Mouse (Mus musculus): ENCODE measurements around the gene Magi1. TPM values are rescaled to one million over a fixed set of nuclear protein-coding genes. Genes with fewer than 3 reads are reported as not detected.

Magi1 gene
- polyA plus RNA-seq, 1 experiment, result 2.3 TPM

- no peaks in the 10 kb centered on the region for H3K4me1 ChIP-seq
- TF ChIP-seq GATA1 (IDR thresholded peaks at IDR 0.05; ENCODE audit: borderline replicate concordance, low read length) (no peak), FLI1 (IDR thresholded peaks at IDR 0.05; ENCODE audit: low read length) (no peak)
- 0 out of 2 replicates have a peak, but pooled peaks cover 4% of the 10 kb centered on the region for H3K9me3 ChIP-seq
- no peaks in the 10 kb centered on the region for H3K27me3 ChIP-seq (replicated peaks)
- H3K4me3 ChIP-seq (replicated peaks), result no peak overlapping the region
- H3K36me3 ChIP-seq (replicated peaks; ENCODE audit: low read length), result no peaks in the 10 kb centered on the region
Measured at GRCm38 (mm10) chr6:94171250-94171649, 112.5 kb downstream of the Magi1 start.

DNA sequence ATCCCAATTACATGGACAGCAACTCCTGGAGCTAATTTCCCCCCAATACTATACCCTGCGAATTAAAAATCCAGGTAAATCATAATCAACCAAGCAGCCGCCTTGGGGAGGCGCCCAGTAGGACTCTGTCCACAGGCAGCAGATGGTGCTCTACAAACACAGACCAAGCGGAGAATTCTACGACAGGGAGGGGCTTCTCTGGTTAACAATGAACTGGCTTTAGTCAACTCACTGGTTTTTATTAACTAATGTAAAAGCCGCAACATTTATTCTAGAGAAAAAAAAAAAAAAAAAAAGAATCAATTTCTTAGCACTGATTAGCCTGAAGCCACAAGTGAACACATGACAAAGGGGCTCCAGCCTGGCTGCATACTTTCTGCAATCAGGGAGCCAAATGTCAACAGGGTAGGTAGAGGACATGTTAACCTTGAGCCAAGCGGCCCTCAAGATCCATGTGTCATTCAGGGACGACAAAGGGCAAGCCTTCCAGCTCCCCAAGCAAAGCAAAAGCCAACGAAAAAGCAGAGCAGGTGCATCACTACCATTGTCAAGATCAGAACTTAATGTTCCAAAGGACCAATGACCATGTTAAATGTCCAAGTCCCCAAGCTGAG, 114.0 kb downstream of the Magi1 start:
- no peaks in the 10 kb centered on the region for H3K27me3 ChIP-seq (replicated peaks)
- peaks cover 12% of the 10 kb centered on the region; the same call in 1 of the 2 replicates for H3K9me3 ChIP-seq
- H3K36me3 ChIP-seq (replicated peaks; ENCODE audit: low read length), result no peaks in the 10 kb centered on the region
- no peaks in the 10 kb centered on the region for H3K4me1 ChIP-seq
- no peak for TF ChIP-seq FLI1 (IDR thresholded peaks at IDR 0.05; ENCODE audit: low read length)
- no peak for TF ChIP-seq GATA1 (IDR thresholded peaks at IDR 0.05; ENCODE audit: borderline replicate concordance, low read length)
- no peak overlapping the region for H3K4me3 ChIP-seq (replicated peaks)

GRCm38 (mm10) chr6:94165951-94166350, 117.8 kb downstream of the Magi1 start:
- peak overlapping the region; percentile 28 for H3K4me3 ChIP-seq (replicated peaks)
- peaks cover 15% of the 10 kb centered on the region; the same call in 1 of the 2 replicates for H3K9me3 ChIP-seq
- no peaks in the 10 kb centered on the region for H3K27me3 ChIP-seq (replicated peaks)
- H3K36me3 ChIP-seq (replicated peaks; ENCODE audit: low read length), result no peaks in the 10 kb centered on the region
- no peak for TF ChIP-seq GATA1 (IDR thresholded peaks at IDR 0.05; ENCODE audit: borderline replicate concordance, low read length)
- TF ChIP-seq FLI1 (IDR thresholded peaks at IDR 0.05; ENCODE audit: low read length), result no peak
- no peaks in the 10 kb centered on the region for H3K4me1 ChIP-seq

- Histone ChIP-seq H3K27me3 (replicated peaks) (no peaks in the 10 kb centered on the region), H3K9me3 (peaks cover 13% of the 10 kb centered on the region; the same call in 1 of the 2 replicates), H3K36me3 (replicated peaks; ENCODE audit: low read length) (no peaks in the 10 kb centered on the region), H3K4me1 (no peaks in the 10 kb centered on the region), H3K4me3 (replicated peaks) (no peak overlapping the region)
- TF ChIP-seq FLI1 (IDR thresholded peaks at IDR 0.05; ENCODE audit: low read length), result no peak
- TF ChIP-seq GATA1 (IDR thresholded peaks at IDR 0.05; ENCODE audit: borderline replicate concordance, low read length), result no peak
Measured at GRCm38 (mm10) chr6:94164753-94165536, 118.8 kb downstream of the Magi1 start.

DNA sequence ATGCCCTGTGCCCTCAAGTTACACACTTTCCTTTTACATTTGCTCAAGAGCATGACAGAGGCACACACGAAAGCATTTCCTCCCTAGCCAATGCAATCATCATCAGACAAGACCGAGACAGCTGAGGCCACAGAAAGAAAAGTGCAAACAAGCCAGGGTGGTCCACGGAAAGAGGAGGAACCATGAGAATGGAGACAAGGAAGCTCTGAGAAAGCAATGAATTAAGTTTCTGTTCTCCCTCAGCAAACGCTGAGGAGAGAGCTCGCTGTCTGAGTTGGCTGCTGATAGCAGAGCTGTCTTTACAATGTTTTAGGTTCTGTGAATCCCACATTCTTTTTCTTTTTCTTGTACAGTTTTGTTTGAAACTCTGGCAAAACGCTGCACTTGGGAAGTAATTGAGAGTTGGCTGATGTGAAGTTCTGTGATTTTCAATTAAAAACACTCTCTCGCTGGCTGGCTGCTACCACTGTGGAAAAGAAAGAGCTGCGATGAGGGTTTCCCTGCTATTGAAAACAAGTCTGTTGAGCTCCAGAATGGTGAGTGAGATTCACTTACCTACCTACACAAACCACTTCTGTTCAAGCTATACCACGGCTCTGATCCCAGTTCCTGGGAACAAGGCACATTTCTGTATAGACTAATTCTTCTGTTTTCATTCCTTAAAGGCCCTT, 120.3 kb downstream of the Magi1 start:
- Histone ChIP-seq H3K27me3 (replicated peaks) (no peaks in the 10 kb centered on the region), H3K4me3 (replicated peaks) (no peak overlapping the region), H3K9me3 (peaks cover 11% of the 10 kb centered on the region; the same call in 1 of the 2 replicates), H3K4me1 (no peaks in the 10 kb centered on the region), H3K36me3 (replicated peaks; ENCODE audit: low read length) (no peaks in the 10 kb centered on the region)
- TF ChIP-seq GATA1 (IDR thresholded peaks at IDR 0.05; ENCODE audit: borderline replicate concordance, low read length), result no peak
- no peak for TF ChIP-seq FLI1 (IDR thresholded peaks at IDR 0.05; ENCODE audit: low read length)

GRCm38 (mm10) chr6:94162918-94163317, 120.8 kb downstream of the Magi1 start:
- Histone ChIP-seq H3K4me1 (no peaks in the 10 kb centered on the region), H3K9me3 (peaks cover 11% of the 10 kb centered on the region; the same call in 1 of the 2 replicates), H3K36me3 (replicated peaks; ENCODE audit: low read length) (no peaks in the 10 kb centered on the region), H3K4me3 (replicated peaks) (no peak overlapping the region), H3K27me3 (replicated peaks) (no peaks in the 10 kb centered on the region)
- TF ChIP-seq GATA1 (IDR thresholded peaks at IDR 0.05; ENCODE audit: borderline replicate concordance, low read length) (no peak), FLI1 (IDR thresholded peaks at IDR 0.05; ENCODE audit: low read length) (no peak)

GRCm38 (mm10) chr6:94159256-94159655, 124.5 kb downstream of the Magi1 start:
- no peaks in the 10 kb centered on the region for H3K36me3 ChIP-seq (replicated peaks; ENCODE audit: low read length)
- no peaks in the 10 kb centered on the region for H3K9me3 ChIP-seq
- no peaks in the 10 kb centered on the region for H3K27me3 ChIP-seq (replicated peaks)
- H3K4me1 ChIP-seq, result no peaks in the 10 kb centered on the region
- TF ChIP-seq FLI1 (IDR thresholded peaks at IDR 0.05; ENCODE audit: low read length) (no peak), GATA1 (IDR thresholded peaks at IDR 0.05; ENCODE audit: borderline replicate concordance, low read length) (no peak)
- no peak overlapping the region for H3K4me3 ChIP-seq (replicated peaks)

- H3K36me3 ChIP-seq (replicated peaks; ENCODE audit: low read length), result no peaks in the 10 kb centered on the region
- no peak overlapping the region for H3K4me3 ChIP-seq (replicated peaks)
- no peaks in the 10 kb centered on the region for H3K27me3 ChIP-seq (replicated peaks)
- H3K4me1 ChIP-seq, result no peaks in the 10 kb centered on the region
- TF ChIP-seq GATA1 (IDR thresholded peaks at IDR 0.05; ENCODE audit: borderline replicate concordance, low read length) (no peak), FLI1 (IDR thresholded peaks at IDR 0.05; ENCODE audit: low read length) (no peak)
- no peaks in the 10 kb centered on the region for H3K9me3 ChIP-seq
Measured at GRCm38 (mm10) chr6:94158119-94158848, 125.4 kb downstream of the Magi1 start.

GRCm38 (mm10) chr6:94155996-94156395, 127.7 kb downstream of the Magi1 start:
- TF ChIP-seq FLI1 (IDR thresholded peaks at IDR 0.05; ENCODE audit: low read length), result no peak
- no peak for TF ChIP-seq GATA1 (IDR thresholded peaks at IDR 0.05; ENCODE audit: borderline replicate concordance, low read length)
- Histone ChIP-seq H3K4me3 (replicated peaks) (no peak overlapping the region), H3K9me3 (no peaks in the 10 kb centered on the region), H3K4me1 (no peaks in the 10 kb centered on the region), H3K27me3 (replicated peaks) (no peaks in the 10 kb centered on the region), H3K36me3 (replicated peaks; ENCODE audit: low read length) (no peaks in the 10 kb centered on the region)

Measured in megakaryocyte, embryonic 14.5 days (primary cell).